Mouse (Mus musculus): ENCODE data around the gene Card9. TPM values are rescaled to one million over a fixed set of nuclear protein-coding genes. Genes with fewer than 3 reads are reported as not detected.

Card9 gene
- polyA plus RNA-seq, 2 experiments: 2.3 to 6.8 TPM

GRCm38 (mm10) chr2:26363481-26363880, 2.8 kb upstream of the Card9 start:
- H3K9ac ChIP-seq (replicated peaks): no peak overlapping the region
- no peak overlapping the region for H3K4me3 ChIP-seq (ENCODE audit: insufficient read depth in 1 of 2, low read depth in 2 of 2, low read length in 2 of 2)
- H3K4me2 ChIP-seq (ENCODE audit: low read depth): no peak overlapping the region
- H3K27me3 ChIP-seq (ENCODE audit: control insufficient read depth, insufficient read depth, low read length): no peaks in the 10 kb centered on the region
- no peaks in the 10 kb centered on the region for H3K9me3 ChIP-seq (ENCODE audit: control insufficient read depth, low read length)
- H3K4me1 ChIP-seq (replicated peaks; ENCODE audit: control insufficient read depth in 2 of 2, insufficient read depth in 2 of 2, low read length in 1 of 2): no peaks in the 10 kb centered on the region
- no peak for ATAC-seq (ENCODE audit: insufficient read depth)
- peaks cover 3% of the 10 kb centered on the region for H3K36me3 ChIP-seq (replicated peaks; ENCODE audit: control insufficient read depth, insufficient read depth, low read depth)
- TF ChIP-seq CTCF (IDR thresholded peaks at IDR 0.05; ENCODE audit: low read depth): no peak
- no peak for TF ChIP-seq EP300 (IDR thresholded peaks at IDR 0.05; ENCODE audit: low read depth)
- H3K27ac ChIP-seq: no peak overlapping the region
- 69% methylated on average over 5 of the region's 5 CpGs for WGBS (ENCODE audit: insufficient replicate concordance)
- DNase-seq (ENCODE audit: low read depth in 3 of 3, low spot score in 3 of 3): no peak

GRCm38 (mm10) chr2:26362991-26363390, 2.3 kb upstream of the Card9 start:
- no peak for TF ChIP-seq EP300 (IDR thresholded peaks at IDR 0.05; ENCODE audit: low read depth)
- no peak for TF ChIP-seq CTCF (IDR thresholded peaks at IDR 0.05; ENCODE audit: low read depth)
- DNase-seq (ENCODE audit: low read depth in 3 of 3, low spot score in 3 of 3): no peak
- H3K36me3 ChIP-seq (replicated peaks; ENCODE audit: control insufficient read depth, insufficient read depth, low read depth): peaks cover 3% of the 10 kb centered on the region

GRCm38 (mm10) chr2:26359983-26360382, 735 bp downstream of the Card9 start:
- H3K27ac ChIP-seq: no peak overlapping the region

More at GRCm38 (mm10) chr2:26362991-26363390, 2.3 kb upstream of the Card9 start:
- Histone ChIP-seq H3K4me3 (ENCODE audit: insufficient read depth in 1 of 2, low read depth in 2 of 2, low read length in 2 of 2) (no peak overlapping the region), H3K9ac (replicated peaks) (no peak overlapping the region), H3K9me3 (ENCODE audit: control insufficient read depth, low read length) (no peaks in the 10 kb centered on the region), H3K27me3 (ENCODE audit: control insufficient read depth, insufficient read depth, low read length) (no peaks in the 10 kb centered on the region), H3K27ac (no peak overlapping the region), H3K4me1 (replicated peaks; ENCODE audit: control insufficient read depth in 2 of 2, insufficient read depth in 2 of 2, low read length in 1 of 2) (no peaks in the 10 kb centered on the region), H3K4me2 (ENCODE audit: low read depth) (no peak overlapping the region)
- ATAC-seq (ENCODE audit: insufficient read depth): no peak
- 69% methylated on average over 5 of the region's 5 CpGs for WGBS (ENCODE audit: insufficient replicate concordance)

GRCm38 (mm10) chr2:26358667-26359320, 1.9 kb downstream of the Card9 start:
- Histone ChIP-seq H3K9me3 (ENCODE audit: control insufficient read depth, low read length) (no peaks in the 10 kb centered on the region), H3K36me3 (replicated peaks; ENCODE audit: control insufficient read depth, insufficient read depth, low read depth) (no peaks in the 10 kb centered on the region), H3K27me3 (ENCODE audit: control insufficient read depth, insufficient read depth, low read length) (no peaks in the 10 kb centered on the region), H3K27ac (no peak overlapping the region), H3K4me1 (replicated peaks; ENCODE audit: control insufficient read depth in 2 of 2, insufficient read depth in 2 of 2, low read length in 1 of 2) (no peaks in the 10 kb centered on the region), H3K9ac (replicated peaks) (no peak overlapping the region), H3K4me2 (ENCODE audit: low read depth) (no peak overlapping the region), H3K4me3 (ENCODE audit: insufficient read depth in 1 of 2, low read depth in 2 of 2, low read length in 2 of 2) (no peak overlapping the region)
- TF ChIP-seq EP300 (IDR thresholded peaks at IDR 0.05; ENCODE audit: low read depth): no peak
- TF ChIP-seq CTCF (IDR thresholded peaks at IDR 0.05; ENCODE audit: low read depth): no peak
- WGBS (ENCODE audit: insufficient replicate concordance): 65% methylated on average over 13 of the region's 13 CpGs
- DNase-seq (ENCODE audit: low read depth in 3 of 3, low spot score in 3 of 3) (no peak), ATAC-seq (ENCODE audit: insufficient read depth) (peak; percentile 8; the same call in 1 of the 2 replicates)

More at GRCm38 (mm10) chr2:26359983-26360382, 735 bp downstream of the Card9 start:
- ATAC-seq (ENCODE audit: insufficient read depth): no peak
- no peaks in the 10 kb centered on the region; the same call in 1 of the 2 replicates for H3K36me3 ChIP-seq (replicated peaks; ENCODE audit: control insufficient read depth, insufficient read depth, low read depth)
- no peak for TF ChIP-seq EP300 (IDR thresholded peaks at IDR 0.05; ENCODE audit: low read depth)
- no peak for TF ChIP-seq CTCF (IDR thresholded peaks at IDR 0.05; ENCODE audit: low read depth)
- peak overlapping the region; percentile 1; the same call in 1 of the 2 replicates for H3K4me2 ChIP-seq (ENCODE audit: low read depth)
- peak overlapping the region in 1 of 2 experiments; percentile 17; a peak in 2 of 4 replicates for H3K4me3 ChIP-seq (ENCODE audit: insufficient read depth in 1 of 2, low read depth in 2 of 2, low read length in 2 of 2)
- 32% methylated on average over 6 of the region's 6 CpGs for WGBS (ENCODE audit: insufficient replicate concordance)
- H3K9ac ChIP-seq (replicated peaks): no peak overlapping the region
- no peak for DNase-seq (ENCODE audit: low read depth in 3 of 3, low spot score in 3 of 3)
- no peaks in the 10 kb centered on the region for H3K4me1 ChIP-seq (replicated peaks; ENCODE audit: control insufficient read depth in 2 of 2, insufficient read depth in 2 of 2, low read length in 1 of 2)
- no peaks in the 10 kb centered on the region for H3K9me3 ChIP-seq (ENCODE audit: control insufficient read depth, low read length)
- H3K27me3 ChIP-seq (ENCODE audit: control insufficient read depth, insufficient read depth, low read length): no peaks in the 10 kb centered on the region

GRCm38 (mm10) chr2:26357484-26357883, 3.2 kb downstream of the Card9 start:
- TF ChIP-seq CTCF (IDR thresholded peaks at IDR 0.05; ENCODE audit: low read depth) (peak; percentile 44), EP300 (IDR thresholded peaks at IDR 0.05; ENCODE audit: low read depth) (no peak)
- H3K4me1 ChIP-seq (replicated peaks; ENCODE audit: control insufficient read depth in 2 of 2, insufficient read depth in 2 of 2, low read length in 1 of 2): peaks cover 3 to 4% of the 10 kb centered on the region in 2 experiments; a peak in 3 of 4 replicates
- 72% methylated on average over 15 of the region's 15 CpGs for WGBS (ENCODE audit: insufficient replicate concordance)
- H3K27me3 ChIP-seq (ENCODE audit: control insufficient read depth, insufficient read depth, low read length): no peaks in the 10 kb centered on the region
- H3K27ac ChIP-seq: no peak overlapping the region
- ATAC-seq (ENCODE audit: insufficient read depth) (no peak), DNase-seq (ENCODE audit: low read depth in 3 of 3, low spot score in 3 of 3) (no peak)
- no peak overlapping the region for H3K4me3 ChIP-seq (ENCODE audit: insufficient read depth in 1 of 2, low read depth in 2 of 2, low read length in 2 of 2)
- H3K9me3 ChIP-seq (ENCODE audit: control insufficient read depth, low read length): no peaks in the 10 kb centered on the region
- H3K9ac ChIP-seq (replicated peaks): no peak overlapping the region
- H3K36me3 ChIP-seq (replicated peaks; ENCODE audit: control insufficient read depth, insufficient read depth, low read depth): no peaks in the 10 kb centered on the region
- no peak overlapping the region for H3K4me2 ChIP-seq (ENCODE audit: low read depth)

All from liver, embryonic 14.5 days (tissue).